Mouse (Mus musculus) kidney, adult 2 months (tissue): ENCODE measurements around the gene Nacc1. TPM values are rescaled to one million over a fixed set of nuclear protein-coding genes. Genes with fewer than 3 reads are reported as not detected.

Source experiments
- DNase-seq: peaks from one replicate; pipeline ENCODE4 v3.0.0; 2021
- H3K27ac ChIP-seq: fragments of 200-500 bp; 2 replicates; pipeline ENCODE4 v1.5.1; 2012; ENCODE audit warnings: low read depth, low read length, control low read depth, inconsistent platforms; ENCODE audit not compliant: insufficient read depth
- H3K27me3 ChIP-seq: fragments of 200-500 bp; replicated peaks from 2 replicates; pipeline ENCODE4 v1.6.1; 2012; ENCODE audit warnings: mild to moderate bottlenecking, moderate library complexity, low read length, inconsistent platforms; ENCODE audit not compliant: control insufficient read depth, insufficient read depth
- H3K36me3 ChIP-seq: fragments of 200-500 bp; 2 replicates; pipeline ENCODE4 v1.6.1; 2012; ENCODE audit warnings: mild to moderate bottlenecking, moderate library complexity, low read length, inconsistent platforms; ENCODE audit not compliant: control insufficient read depth, insufficient read depth
- H3K4me1 ChIP-seq: fragments of 200-500 bp; 2 replicates; pipeline ENCODE4 v1.6.1; 2011; ENCODE audit warnings: low read length; ENCODE audit not compliant: control insufficient read depth, insufficient read depth
- H3K4me3 ChIP-seq: fragments of 200-500 bp; 2 replicates; pipeline ENCODE4 v1.5.1; 2011; ENCODE audit warnings: mild to moderate bottlenecking, low read depth, low read length, control low read depth; ENCODE audit not compliant: insufficient read depth
- CTCF ChIP-seq: fragments of 200-500 bp; conservative IDR thresholded peaks from 2 replicates; pipeline ENCODE4 v1.5.1; 2011; ENCODE audit warnings: low read depth, mild to moderate bottlenecking, control low read depth, low read length, moderate library complexity, mixed read lengths; ENCODE audit not compliant: insufficient read depth, insufficient read length
- POLR2A ChIP-seq: fragments of 200-500 bp; IDR thresholded peaks from one replicate; pipeline ENCODE4 v1.6.1; 2011; ENCODE audit warnings: low read depth, low read length, control low read depth
- WGBS: fragments of 180-500 bp; shearing (Covaris S2); methylation state at CpG from one replicate; pipeline ENCODE4 v1.1.7; 2018; 5-methylcytosine and 5-hydroxymethylcytosine counted together
- polyA plus RNA-seq: library from polyadenylated mRNA; depleted of rRNA; stranded (reverse); fragments of >200 nt; gene quantifications from 2 replicates; pipeline ENCODE4 v1.2.3, GENCODE M21; 2012

Nacc1 gene
- polyA plus RNA-seq, 1 experiment: 85.8 TPM

- H3K4me1 ChIP-seq: peaks cover 6% of the 10 kb centered on the region
- DNase-seq: no peak
- no peak overlapping the region for H3K27ac ChIP-seq
- H3K27me3 ChIP-seq: no peaks in the 10 kb centered on the region
- no peak for TF ChIP-seq POLR2A
- no peak for TF ChIP-seq CTCF
- H3K36me3 ChIP-seq: no peaks in the 10 kb centered on the region
- WGBS: 83% methylated on average over 9 of the region's 9 CpGs
- no peak overlapping the region for H3K4me3 ChIP-seq
Observed at GRCm38 (mm10) chr8:84730541-84731370, 43.1 kb upstream of the Nacc1 start.

GRCm38 (mm10) chr8:84729921-84730362 lies 42.3 kb upstream of the Nacc1 start:
- no peak overlapping the region for H3K4me3 ChIP-seq
- DNase-seq: peak; percentile 77
- peaks cover 11% of the 10 kb centered on the region for H3K4me1 ChIP-seq
- TF ChIP-seq CTCF: no peak
- no peaks in the 10 kb centered on the region for H3K36me3 ChIP-seq
- WGBS: 75% methylated on average over 16 of the region's 16 CpGs
- no peaks in the 10 kb centered on the region for H3K27me3 ChIP-seq
- H3K27ac ChIP-seq: no peak overlapping the region

DNA sequence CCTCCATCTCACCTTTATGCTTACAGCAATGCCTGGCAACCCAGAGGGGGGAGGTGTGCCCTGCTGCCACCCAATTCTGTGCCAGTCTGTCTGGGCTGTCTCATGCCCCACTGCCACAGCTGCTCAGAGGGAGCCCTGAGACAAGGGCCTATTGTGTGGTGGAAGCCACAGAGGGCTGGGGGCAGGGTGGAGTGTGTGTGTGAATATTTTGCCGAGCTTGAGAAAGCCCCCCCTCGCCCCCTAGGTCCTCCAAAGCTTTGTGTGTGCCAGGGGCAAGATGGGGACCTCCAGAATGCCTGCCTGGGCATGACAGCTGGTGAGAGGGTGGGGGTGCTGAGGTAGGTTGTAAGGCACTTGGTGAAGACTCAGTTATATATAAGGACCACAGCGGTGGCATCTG lies 40.8 kb upstream of the Nacc1 start:
- DNase-seq: no peak
- H3K36me3 ChIP-seq: no peaks in the 10 kb centered on the region
- no peak overlapping the region for H3K4me3 ChIP-seq
- no peaks in the 10 kb centered on the region for H3K27me3 ChIP-seq
- no peak overlapping the region for H3K27ac ChIP-seq
- WGBS: 71% methylated on average over 3 of the region's 3 CpGs
- peaks cover 15% of the 10 kb centered on the region for H3K4me1 ChIP-seq
- no peak for TF ChIP-seq CTCF

- peak; percentile 73 for DNase-seq
- TF ChIP-seq POLR2A (no peak), CTCF (peak; percentile 64)
- H3K27me3 ChIP-seq: no peaks in the 10 kb centered on the region
- no peaks in the 10 kb centered on the region for H3K36me3 ChIP-seq
- peaks cover 23% of the 10 kb centered on the region for H3K4me1 ChIP-seq
- WGBS: 18% methylated on average over 3 of the region's 3 CpGs
- peak overlapping the region; percentile 52 for H3K27ac ChIP-seq
- no peak overlapping the region for H3K4me3 ChIP-seq
Observed at GRCm38 (mm10) chr8:84725941-84726259, 38.2 kb upstream of the Nacc1 start.

DNA sequence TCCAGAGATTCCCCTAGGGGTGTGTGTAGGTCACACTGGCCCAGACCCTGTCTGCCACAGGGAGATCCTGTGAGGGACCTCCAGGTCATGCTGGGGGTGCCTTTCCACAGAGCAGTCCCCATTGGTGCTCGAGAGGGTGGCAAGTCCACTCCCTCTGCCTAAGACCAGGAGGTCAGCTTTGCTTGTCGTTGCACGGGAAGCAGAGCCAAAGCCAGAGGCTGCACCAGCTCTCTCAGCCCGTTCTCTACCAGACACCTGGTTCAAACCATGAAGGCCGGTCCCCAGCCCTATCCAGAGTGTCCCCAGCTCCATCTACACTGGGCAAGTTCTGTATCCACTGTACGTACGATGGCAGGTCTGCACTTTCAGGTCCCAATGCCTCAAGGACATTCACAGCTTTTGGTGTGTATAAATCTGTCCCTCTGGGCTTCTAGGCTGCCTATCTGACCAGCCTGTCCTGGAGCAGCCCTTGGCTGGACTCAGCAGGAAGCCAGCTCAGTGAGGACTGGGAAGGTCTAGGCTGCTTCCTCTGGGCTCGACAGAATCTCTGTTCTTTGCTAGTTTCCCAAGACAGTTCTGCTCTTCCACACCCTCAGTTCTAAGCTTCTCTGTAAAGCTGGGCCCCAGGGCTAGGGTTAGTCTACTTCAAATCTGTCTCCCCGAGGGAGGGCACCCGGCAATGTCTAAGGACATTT lies 37.7 kb upstream of the Nacc1 start:
- 50% methylated on average over 10 of the region's 10 CpGs for WGBS
- Histone ChIP-seq H3K27me3 (no peaks in the 10 kb centered on the region), H3K4me3 (no peak overlapping the region), H3K36me3 (no peaks in the 10 kb centered on the region), H3K27ac (peak overlapping the region; percentile 52), H3K4me1 (peaks cover 23% of the 10 kb centered on the region)
- TF ChIP-seq CTCF (no peak), POLR2A (no peak)
- DNase-seq: no peak

GRCm38 (mm10) chr8:84724683-84725082 lies 37.0 kb upstream of the Nacc1 start:
- Histone ChIP-seq H3K4me3 (no peak overlapping the region), H3K36me3 (no peaks in the 10 kb centered on the region), H3K27me3 (no peaks in the 10 kb centered on the region), H3K27ac (no peak overlapping the region), H3K4me1 (peaks cover 23% of the 10 kb centered on the region)
- TF ChIP-seq CTCF (no peak), POLR2A (no peak)
- DNase-seq: no peak
- WGBS: 77% methylated on average over 9 of the region's 9 CpGs

DNA sequence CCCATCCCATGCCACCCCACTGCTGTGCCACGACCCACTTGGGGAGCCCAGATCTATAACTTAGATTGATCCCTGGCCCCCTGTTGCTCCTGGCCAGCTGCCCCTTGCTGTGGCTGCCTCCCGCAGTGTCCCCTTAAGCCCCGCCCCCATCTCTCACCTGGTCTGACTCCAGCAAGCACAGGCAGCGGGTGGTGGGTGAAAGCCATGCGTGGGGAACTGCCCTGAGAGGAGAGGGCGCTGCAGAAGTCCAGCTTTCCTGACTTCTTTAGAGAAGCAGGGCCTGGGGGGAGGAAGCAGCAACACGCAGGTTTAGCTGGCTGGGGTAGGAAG lies 35.9 kb upstream of the Nacc1 start:
- 34% methylated on average over 7 of the region's 7 CpGs for WGBS
- Histone ChIP-seq H3K36me3 (no peaks in the 10 kb centered on the region), H3K27ac (peak overlapping the region; percentile 84), H3K27me3 (no peaks in the 10 kb centered on the region), H3K4me1 (peaks cover 23% of the 10 kb centered on the region), H3K4me3 (no peak overlapping the region)
- DNase-seq: peak; percentile 59
- TF ChIP-seq POLR2A (no peak), CTCF (no peak)
